Mouse (Mus musculus) ES-E14 (cell line): ENCODE data around the gene Kctd6.

Source experiments
- HCFC1 ChIP-seq: IDR thresholded peaks from 2 replicates; pipeline ENCODE4 v1.6.1; 2012; ENCODE audit warnings: low read length, inconsistent platforms, borderline replicate concordance; ENCODE audit not compliant: insufficient read depth
- ZNF384 ChIP-seq: IDR thresholded peaks from 2 replicates; pipeline ENCODE4 v1.6.1; 2012; ENCODE audit warnings: low read depth, low read length, inconsistent platforms

DNA sequence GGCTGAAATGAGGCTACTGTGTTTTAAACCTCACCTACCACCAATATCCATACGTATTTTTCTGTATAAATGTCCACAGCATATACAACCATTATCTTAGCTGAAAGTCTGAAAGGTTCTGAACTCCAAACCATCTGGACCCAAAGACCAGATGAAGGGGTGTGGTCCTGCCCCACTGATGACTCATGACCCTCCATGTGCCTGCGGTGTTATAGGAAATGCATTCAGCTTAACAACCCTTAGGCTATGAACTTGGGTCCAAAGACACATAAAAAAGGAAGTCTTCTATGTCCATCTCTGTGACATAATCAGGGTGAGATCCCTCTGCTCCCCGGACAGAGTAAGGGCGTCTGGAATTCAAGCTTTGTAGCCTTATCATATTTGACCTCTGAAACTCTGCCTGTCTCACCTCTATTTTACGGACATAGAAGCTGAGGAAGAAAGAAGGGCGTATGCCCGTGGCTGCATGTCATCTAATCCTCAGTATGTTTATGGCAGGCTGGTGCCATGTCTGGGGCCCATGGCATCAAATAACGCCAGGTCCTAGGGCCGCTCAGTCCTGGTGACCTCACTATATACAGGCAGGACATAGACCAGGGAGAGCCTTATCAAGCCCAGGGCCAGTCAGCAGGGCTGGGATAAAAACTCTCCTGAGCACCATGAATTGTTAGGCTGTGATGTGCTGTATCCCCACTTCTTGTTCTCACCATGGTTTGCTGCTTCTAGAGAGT is 36.4 kb downstream of the Kctd6 start:
- no peak for TF ChIP-seq HCFC1
- TF ChIP-seq ZNF384 = no peak
